Mouse (Mus musculus): Measurements from ENCODE around the gene Zar1l.

DNA sequence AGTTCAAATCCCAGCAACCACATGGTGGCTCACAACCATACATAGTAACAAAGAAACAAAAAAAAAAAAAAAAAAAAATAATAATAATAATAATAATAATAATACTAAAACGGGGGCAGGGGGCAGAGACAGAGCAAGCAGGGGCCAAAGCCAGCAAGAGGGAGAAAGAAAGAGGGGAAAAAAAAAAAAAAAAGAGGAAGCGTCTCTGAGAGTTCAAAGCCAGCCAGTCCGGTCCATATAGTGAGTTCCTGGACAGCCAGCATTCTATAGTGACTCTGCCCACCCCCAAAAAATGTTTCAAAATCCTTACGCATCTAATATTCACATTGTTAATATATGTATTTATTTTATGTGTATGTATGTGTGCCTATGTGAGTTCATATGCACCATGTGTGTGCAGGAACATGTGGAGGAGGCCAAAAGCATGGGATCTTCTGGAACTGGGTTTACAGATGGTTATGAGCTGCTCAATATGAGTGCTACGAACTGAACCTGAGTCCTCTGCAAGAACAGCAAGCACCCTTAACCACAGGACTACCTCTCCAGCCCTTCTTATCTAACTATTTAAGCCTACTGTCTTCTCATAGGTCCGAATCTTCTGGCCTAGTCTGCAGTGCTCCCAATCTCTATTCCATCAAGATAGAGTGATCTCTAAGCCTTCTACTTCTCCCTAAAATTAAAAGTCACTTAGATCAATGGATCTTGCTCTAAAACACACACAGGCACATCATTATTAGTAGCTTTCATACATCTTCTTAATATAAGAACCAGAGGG lies 7.3 kb downstream of the Zar1l start:
- TF ChIP-seq CTCF (conservative IDR thresholded peaks at IDR 0.05; ENCODE audit: low read length): no peak
- no peak for TF ChIP-seq POU5F1 (IDR thresholded peaks at IDR 0.05; ENCODE audit: borderline replicate concordance, low read length)

Measured in E14TG2a.4 (cell line).